Mouse (Mus musculus): ENCODE measurements around the gene Mxra7.
A peak's percentile ranks its signal among the peaks of the same experiment; 100 is the strongest.
"Not testable (repeated sequence)": the region's sequence is repeated elsewhere in the genome, so short reads cannot be mapped to it uniquely, and the experiment has no call there.

Mxra7 gene

DNA sequence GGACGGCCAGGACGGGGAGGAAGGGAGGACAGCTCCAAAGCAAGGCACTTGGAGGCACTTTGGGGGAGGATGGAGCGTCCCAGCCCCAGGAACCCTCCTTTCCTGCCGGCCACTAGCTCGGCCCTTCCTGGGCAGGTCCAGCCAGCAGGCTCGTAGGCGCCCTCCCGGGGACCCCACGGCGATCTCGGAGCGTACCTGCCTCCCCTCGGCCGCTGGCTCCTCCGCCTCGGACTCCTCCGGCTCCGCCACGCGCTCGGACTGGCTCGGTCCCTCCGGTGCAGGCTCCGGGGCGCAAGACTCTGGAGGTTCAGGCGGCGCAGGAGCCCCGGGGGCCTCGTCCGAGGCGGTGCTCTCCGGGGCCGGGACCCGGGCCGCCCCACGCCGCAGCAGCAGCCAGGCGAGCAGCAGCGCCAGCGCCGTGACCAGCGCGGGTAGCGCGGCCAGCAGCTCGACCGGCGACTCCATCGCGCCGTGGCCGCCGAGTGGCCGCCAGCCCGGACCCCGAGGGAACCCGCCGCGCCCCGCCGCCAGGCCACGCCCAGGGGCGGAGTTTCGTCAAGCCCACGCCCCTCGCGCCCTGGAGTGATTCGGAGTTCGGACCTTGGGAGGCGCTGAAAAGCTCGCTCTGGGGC lies at the start of gene Mxra7:
Mxra7 (minus strand) TSS at position 513 of the 632 bp plus-strand sequence.
- no peak for DNase-seq (ENCODE audit: low read depth)

- no peak for DNase-seq (ENCODE audit: low read depth)
Measured at GRCm38 (mm10) chr11:116873987-116874386, 46.1 kb upstream of the Mxra7 start.

- DNase-seq (ENCODE audit: low read depth) = no peak
Measured at GRCm38 (mm10) chr11:116871538-116871937, 43.7 kb upstream of the Mxra7 start.

DNA sequence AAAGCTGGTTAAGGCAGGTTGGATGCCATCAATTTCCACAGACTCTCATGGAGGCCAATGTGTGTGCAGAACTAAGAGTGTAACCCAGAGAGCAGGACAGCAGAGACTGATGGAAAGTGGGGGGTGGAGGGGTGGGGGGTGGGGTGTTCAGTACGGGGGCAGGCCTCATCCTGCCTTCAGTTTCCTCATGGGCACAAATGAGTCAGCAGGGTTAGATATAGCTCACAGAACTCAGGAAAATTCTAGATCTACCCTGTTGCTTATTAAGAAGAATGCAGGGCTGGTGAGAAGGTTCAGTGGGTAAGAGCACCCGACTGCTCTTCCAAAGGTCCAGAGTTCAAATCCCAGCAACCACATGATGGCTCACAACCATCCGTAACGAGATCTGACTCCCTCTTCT lies 41.8 kb upstream of the Mxra7 start:
- DNase-seq (ENCODE audit: low read depth) = peak; percentile 59

GRCm38 (mm10) chr11:116869223-116869622 lies 41.4 kb upstream of the Mxra7 start:
- no peak for DNase-seq (ENCODE audit: low read depth)

- DNase-seq (ENCODE audit: low read depth) = peak; percentile 51
Measured at GRCm38 (mm10) chr11:116868129-116868528, 40.3 kb upstream of the Mxra7 start.

GRCm38 (mm10) chr11:116865945-116866585 lies 38.2 kb upstream of the Mxra7 start:
- DNase-seq (ENCODE audit: low read depth) = no peak

DNA sequence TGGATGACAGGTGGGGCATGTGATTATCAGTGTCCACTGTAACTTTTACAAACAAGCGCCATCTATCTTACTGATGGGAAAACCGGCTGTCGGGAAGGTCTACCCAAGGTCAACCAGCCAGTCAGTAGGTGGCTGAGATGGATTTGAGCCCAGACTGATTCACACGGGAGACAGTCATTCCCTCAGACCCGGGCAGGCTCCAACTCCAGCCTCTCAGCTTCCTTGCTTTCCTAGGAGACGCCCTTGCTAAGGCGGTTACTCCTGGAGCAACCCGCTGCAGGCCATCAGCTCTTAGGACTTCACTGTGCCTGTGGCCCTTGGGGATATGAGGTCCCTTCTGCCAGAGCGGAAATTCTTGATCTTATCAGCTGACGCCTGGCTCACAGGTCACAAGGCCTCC lies 36.6 kb upstream of the Mxra7 start:
- no peak for DNase-seq (ENCODE audit: low read depth)

DNA sequence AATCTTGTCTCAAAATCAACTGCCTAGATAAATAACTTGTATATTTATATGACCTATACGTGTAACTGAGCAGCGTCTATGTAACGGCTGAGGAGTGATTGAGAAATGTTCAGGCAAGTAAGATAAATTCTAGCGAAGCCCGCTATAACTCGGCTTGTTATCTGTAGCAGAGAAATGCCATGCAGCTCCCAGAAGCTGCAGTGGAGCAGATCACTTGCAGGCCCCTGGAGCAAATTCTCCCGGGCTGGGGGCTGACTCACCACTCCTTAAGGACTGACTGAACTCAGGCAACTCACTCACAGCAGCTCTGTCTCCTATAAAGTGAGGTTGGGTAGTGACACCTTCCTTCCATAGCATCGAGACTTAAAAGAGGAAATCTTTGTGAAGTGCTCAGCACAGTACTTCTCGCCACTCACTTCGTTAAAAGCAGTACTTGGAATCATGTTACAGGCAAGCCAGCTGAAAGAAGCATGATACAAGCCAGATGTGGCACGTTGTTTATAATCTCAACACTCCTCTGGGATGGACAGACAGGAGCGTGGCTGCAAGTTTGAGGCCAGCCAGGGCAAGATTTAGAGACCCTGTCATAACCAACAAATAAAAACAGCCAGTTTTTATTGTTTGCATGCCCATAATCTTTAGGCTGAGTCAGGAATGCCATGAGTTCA lies 29.5 kb upstream of the Mxra7 start:
- DNase-seq (ENCODE audit: low read depth) = no peak

DNA sequence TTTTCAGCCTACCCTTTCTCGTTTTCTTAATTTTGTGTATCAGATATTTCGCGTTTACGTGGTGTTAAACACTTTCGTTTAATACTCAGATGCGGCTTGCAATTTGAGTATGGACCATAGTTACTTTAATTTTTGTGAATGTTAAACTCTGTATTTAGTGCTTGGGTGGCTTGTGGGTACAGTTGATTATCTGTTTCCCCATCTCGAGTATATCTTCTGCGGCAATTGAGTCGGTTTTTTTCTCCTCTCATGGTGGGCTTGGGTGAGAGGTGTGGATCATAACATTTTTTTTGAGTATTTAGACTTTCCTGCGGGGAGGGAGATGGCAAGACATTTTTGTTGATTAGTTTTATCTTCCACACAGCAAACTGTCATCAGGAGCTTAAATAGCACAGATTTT lies 26.4 kb upstream of the Mxra7 start:
- no peak for DNase-seq (ENCODE audit: low read depth)

DNA sequence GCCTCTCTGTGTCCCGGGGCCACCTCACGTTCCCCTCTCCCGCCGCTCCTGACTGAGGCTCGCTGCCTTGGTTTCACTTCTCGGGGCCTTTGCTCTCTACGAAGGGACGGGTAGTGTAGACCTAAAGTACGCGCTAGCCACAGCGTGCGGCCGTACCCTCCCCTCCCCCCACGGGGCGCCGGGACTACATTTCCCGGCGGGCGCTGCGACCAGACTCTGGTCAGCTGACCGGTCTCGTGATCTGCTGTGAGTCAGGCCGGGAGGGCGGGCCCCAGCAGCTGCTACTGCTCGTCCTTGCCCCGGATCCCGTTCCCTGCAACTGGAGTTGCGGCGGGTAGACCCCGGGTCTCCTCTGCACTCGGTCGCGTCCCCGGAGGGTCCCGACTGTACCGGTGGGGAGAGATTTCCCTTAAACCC lies 25.7 kb upstream of the Mxra7 start:
- peak; percentile 96 for DNase-seq (ENCODE audit: low read depth)

DNA sequence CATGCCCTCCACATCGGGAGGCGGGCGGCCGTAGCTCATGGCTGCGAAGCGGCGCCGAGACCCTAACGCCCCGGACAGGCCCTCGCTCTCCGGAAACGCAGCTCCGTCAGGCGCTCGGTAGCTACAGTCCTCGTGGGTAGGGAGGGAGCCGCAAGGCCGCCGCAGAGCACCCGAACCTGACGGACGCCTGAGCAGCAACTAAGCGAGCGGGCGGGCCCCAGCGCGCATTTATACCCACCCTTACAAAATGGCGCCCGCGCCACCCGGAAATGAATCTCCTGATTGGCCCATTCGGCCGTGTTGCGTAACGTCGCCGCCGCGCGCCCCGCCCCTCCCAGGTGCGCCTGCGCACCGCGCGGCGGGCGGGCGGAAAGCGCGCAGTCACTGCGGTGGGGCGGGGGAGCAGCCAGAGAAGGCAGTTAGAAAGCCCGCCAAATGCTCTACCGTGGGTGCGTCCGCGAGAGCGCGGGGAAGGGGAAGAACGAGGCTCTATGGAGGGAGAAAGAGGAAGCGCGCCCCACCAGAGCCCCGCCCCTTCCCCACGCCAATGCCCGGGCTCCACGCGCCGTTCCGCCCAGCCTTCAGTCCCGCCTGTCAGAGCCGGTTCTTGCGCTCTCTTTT lies 25.2 kb upstream of the Mxra7 start, which contains the start of gene Srsf2:
Srsf2 (minus strand) TSS at position 204 of the 621 bp plus-strand sequence.
- DNase-seq (ENCODE audit: low read depth) = peak; percentile 97

- DNase-seq (ENCODE audit: low read depth) = peak; percentile 60
Measured at GRCm38 (mm10) chr11:116852291-116852890, 24.5 kb upstream of the Mxra7 start, which contains the start of gene Mfsd11. Mfsd11 (plus strand) TSS chr11:116852440.

DNA sequence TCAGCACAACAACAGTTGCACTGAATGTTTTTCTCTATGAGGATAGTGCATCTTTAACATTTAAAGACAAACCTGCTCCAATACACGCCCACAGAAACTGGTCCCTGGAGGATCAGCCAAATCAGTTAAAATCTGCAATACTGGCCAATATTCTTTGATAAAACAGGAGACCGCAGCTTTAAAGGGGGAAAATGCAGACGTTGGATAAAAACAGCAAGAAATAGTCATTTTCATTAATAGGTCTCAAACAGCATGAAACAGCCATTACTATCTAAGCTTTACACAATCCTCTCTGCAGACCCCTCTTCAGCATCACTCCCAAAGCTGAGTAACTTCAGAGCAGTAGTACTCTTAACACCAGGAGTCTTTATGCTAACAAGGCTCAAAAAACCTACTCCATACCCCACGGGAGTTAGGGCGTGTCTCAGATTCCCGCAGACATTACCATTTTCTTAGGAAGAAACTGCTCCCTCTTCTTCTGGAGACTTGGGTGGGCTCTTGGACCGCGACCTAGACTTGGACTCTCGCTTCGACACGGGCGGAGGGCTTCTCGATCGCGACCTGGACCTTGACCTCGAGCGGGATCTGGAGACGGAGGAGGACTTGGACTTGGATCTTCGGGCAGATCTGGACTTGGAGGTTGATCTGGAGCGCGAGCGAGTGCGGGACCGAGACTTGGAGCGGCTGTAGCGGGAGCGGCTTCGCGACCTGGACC lies 23.9 kb upstream of the Mxra7 start:
- DNase-seq (ENCODE audit: low read depth) = peak; percentile 21

DNA sequence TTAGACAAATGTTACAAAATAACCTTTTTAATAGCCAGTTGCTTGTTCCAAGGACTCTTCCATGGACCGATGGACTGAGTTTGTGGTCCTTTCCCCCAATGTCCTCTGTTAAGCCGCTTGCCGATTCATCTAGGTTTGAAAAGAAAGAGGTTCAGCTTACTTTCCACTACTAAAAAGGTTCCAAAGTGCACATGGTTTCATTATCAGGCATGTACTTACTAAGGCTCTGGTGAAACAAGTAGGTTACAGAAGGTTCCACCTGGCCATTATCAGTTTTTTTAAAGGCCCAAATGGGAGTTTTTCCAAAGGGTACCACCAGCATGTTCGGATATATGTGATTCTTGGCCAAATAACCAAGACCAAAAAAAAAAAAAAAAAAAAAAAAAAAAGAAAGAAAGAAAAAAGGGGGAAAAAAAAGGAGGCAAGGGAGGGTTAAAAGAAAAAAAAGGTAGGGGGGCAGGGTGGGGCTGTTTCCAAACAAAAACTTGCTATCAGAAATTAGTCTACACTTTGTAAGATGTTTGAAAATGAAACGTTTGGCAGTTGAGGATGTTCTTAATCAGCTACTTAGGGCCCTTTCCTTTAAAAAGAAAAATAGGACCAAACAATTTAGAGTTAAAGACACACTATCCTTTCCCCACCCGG lies 23.1 kb upstream of the Mxra7 start:
- DNase-seq (ENCODE audit: low read depth) = peak; percentile 49

GRCm38 (mm10) chr11:116850085-116850484 lies 22.2 kb upstream of the Mxra7 start:
- DNase-seq (ENCODE audit: low read depth) = peak; percentile 65

DNA sequence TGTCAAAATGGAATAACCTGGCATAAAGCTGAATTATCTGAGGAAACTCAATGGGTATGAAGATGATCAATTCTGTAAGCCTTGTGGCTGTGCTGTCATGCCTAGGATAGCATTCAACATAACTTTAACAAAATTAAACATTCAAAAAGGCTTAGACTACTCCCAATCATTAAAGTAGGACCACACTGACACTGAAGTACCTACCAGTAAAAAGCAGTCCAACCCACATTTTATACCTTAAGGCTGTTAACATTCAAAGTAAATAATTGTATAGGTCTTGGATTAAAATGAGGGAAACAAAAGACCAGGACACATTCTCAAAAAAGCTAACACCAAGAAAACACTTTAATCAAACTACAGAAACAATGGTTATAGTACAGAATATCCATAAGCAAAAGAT lies 21.7 kb upstream of the Mxra7 start:
- no peak for DNase-seq (ENCODE audit: low read depth)

GRCm38 (mm10) chr11:116848877-116849178 lies 21.0 kb upstream of the Mxra7 start:
- DNase-seq (ENCODE audit: low read depth) = not testable (repeated sequence)

DNA sequence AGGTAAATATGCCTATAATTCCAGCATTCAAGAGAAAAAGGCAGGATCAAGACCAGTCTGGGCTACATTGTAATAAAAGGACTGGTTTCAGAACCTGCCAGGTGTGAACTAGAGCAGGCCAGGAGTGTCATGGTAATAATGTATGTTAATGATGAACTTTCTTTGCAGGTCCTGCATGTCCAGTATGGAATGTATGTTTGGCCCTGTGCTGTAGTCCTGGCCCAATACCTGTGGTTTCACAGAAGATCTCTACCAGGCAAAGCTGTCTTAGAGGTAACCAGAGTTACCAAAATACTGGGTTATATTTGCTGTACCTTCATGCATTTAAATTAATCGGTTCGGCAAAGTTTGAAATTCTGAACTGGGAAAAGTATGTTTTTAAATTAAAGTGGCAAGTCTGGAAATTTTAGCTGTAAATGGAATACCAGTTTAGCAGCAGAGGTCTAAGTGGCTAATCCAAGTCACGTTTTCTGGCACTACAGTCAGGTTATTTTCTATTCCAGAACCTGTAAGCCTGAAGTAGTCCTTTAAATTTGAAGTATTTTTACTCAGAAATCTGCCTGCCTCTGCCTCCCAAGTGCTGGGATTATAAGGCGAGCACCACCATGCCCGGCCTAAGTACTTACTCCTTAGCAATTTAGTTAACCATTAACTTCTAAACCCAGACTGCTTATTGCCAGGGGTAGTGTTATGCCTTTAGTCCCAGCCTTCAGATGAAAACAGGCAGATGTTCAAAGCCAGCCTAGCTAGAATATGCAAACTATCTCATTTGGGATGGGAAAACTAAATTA lies 20.4 kb upstream of the Mxra7 start:
- peak; percentile 39 for DNase-seq (ENCODE audit: low read depth)
